Mouse (Mus musculus) intestine, embryonic 15.5 days (tissue): ENCODE data around the gene Pmpcb. TPM values are rescaled to one million over a fixed set of nuclear protein-coding genes. Genes with fewer than 3 reads are reported as not detected.

Source experiments
- ATAC-seq: fragments of 200-750 bp; cut with Nextera tagmentation; 2 replicates; pipeline ENCODE4 v1.8.0; 2017; ENCODE audit warnings: moderate TSS enrichment, moderate library complexity
- H3K27ac ChIP-seq: fragments of 300-500 bp; sonication (generic); 2 replicates; pipeline ENCODE4 v1.5.1; 2015; ENCODE audit warnings: mild to moderate bottlenecking, inconsistent platforms
- H3K27me3 ChIP-seq: fragments of 300-500 bp; sonication (generic); replicated peaks from 2 replicates; pipeline ENCODE4 v1.6.1; 2015; ENCODE audit warnings: inconsistent platforms
- H3K36me3 ChIP-seq: fragments of 300-500 bp; sonication (generic); 2 replicates; pipeline ENCODE4 v1.6.1; 2015; ENCODE audit warnings: inconsistent platforms
- H3K4me1 ChIP-seq: fragments of 300-500 bp; sonication (generic); replicated peaks from 2 replicates; pipeline ENCODE4 v1.6.1; 2015; ENCODE audit warnings: inconsistent platforms
- H3K4me2 ChIP-seq: fragments of 300-500 bp; sonication (generic); replicated peaks from 2 replicates; pipeline ENCODE4 v1.6.1; 2015; ENCODE audit warnings: mild to moderate bottlenecking, inconsistent platforms
- H3K4me3 ChIP-seq: fragments of 300-500 bp; sonication (generic); replicated peaks from 2 replicates; pipeline ENCODE4 v1.5.1; 2015; ENCODE audit warnings: inconsistent platforms
- H3K9ac ChIP-seq: fragments of 300-500 bp; sonication (generic); 2 replicates; pipeline ENCODE4 v1.6.1; 2015; ENCODE audit warnings: inconsistent platforms
- H3K9me3 ChIP-seq: fragments of 300-500 bp; sonication (generic); 2 replicates; pipeline ENCODE4 v1.6.1; 2016; ENCODE audit warnings: inconsistent platforms
- WGBS: fragments of 180-500 bp; shearing (Covaris S2); methylation state at CpG from one replicate; pipeline ENCODE4 v1.1.7; 2015; 5-methylcytosine and 5-hydroxymethylcytosine counted together
- polyA plus RNA-seq: library from polyadenylated mRNA; unstranded; fragments of >200 nt; fragmentation: Nextera tagmentation; extraction: Ambion mirVana; gene quantifications from 2 replicates; pipeline ENCODE4 v1.2.1, GENCODE M21; 2015

The Pmpcb gene
- polyA plus RNA-seq, 1 experiment from 2014 or later: 88.8 TPM

GRCm38 (mm10) chr5:21785776-21786175 lies 48.8 kb downstream of the Pmpcb start:
- peaks cover 6% of the 10 kb centered on the region; the same call in 1 of the 2 replicates for H3K4me1 ChIP-seq
- no peaks in the 10 kb centered on the region for H3K27me3 ChIP-seq
- no peak overlapping the region for H3K4me3 ChIP-seq
- no peak for ATAC-seq
- H3K9ac ChIP-seq: no peak overlapping the region
- no peaks in the 10 kb centered on the region for H3K9me3 ChIP-seq
- peaks cover 18% of the 10 kb centered on the region for H3K36me3 ChIP-seq
- 72% methylated on average over 7 of the region's 7 CpGs for WGBS
- no peak overlapping the region for H3K27ac ChIP-seq
- no peak overlapping the region for H3K4me2 ChIP-seq

- Histone ChIP-seq H3K27me3 (no peaks in the 10 kb centered on the region), H3K9ac (peak overlapping the region; percentile 92), H3K4me2 (peak overlapping the region; percentile 65), H3K9me3 (no peaks in the 10 kb centered on the region), H3K4me3 (peak overlapping the region; percentile 85), H3K4me1 (peaks cover 6% of the 10 kb centered on the region; the same call in 1 of the 2 replicates), H3K36me3 (peaks cover 10% of the 10 kb centered on the region), H3K27ac (peak overlapping the region; percentile 84)
- WGBS: 2% methylated on average over 51 of the region's 51 CpGs
- ATAC-seq: peak; percentile 86
These were observed 49.6 kb downstream of the Pmpcb start for GRCm38 (mm10) chr5:21786258-21787185.

- Histone ChIP-seq H3K4me3 (peak overlapping the region; percentile 85), H3K9ac (peak overlapping the region; percentile 92), H3K4me2 (peak overlapping the region; percentile 65), H3K9me3 (no peaks in the 10 kb centered on the region), H3K36me3 (peaks cover 3% of the 10 kb centered on the region), H3K4me1 (peaks cover 6% of the 10 kb centered on the region; the same call in 1 of the 2 replicates), H3K27ac (0 out of 2 replicates have a peak overlapping the region, but pooled peaks have one; percentile 84), H3K27me3 (no peaks in the 10 kb centered on the region)
- no peak for ATAC-seq
- 35% methylated on average over 11 of the region's 11 CpGs for WGBS
These were observed 50.5 kb downstream of the Pmpcb start for GRCm38 (mm10) chr5:21787186-21788105.

- ATAC-seq: no peak
- no peak overlapping the region for H3K27ac ChIP-seq
- no peaks in the 10 kb centered on the region for H3K36me3 ChIP-seq
- no peaks in the 10 kb centered on the region for H3K9me3 ChIP-seq
- H3K4me3 ChIP-seq: no peak overlapping the region
- peaks cover 6% of the 10 kb centered on the region; the same call in 1 of the 2 replicates for H3K4me1 ChIP-seq
- no peak overlapping the region for H3K9ac ChIP-seq
- WGBS: 64% methylated on average over 5 of the region's 5 CpGs
- no peaks in the 10 kb centered on the region for H3K27me3 ChIP-seq
- H3K4me2 ChIP-seq: no peak overlapping the region
These were observed 52.1 kb downstream of the Pmpcb start for GRCm38 (mm10) chr5:21789061-21789460.

- 0 out of 2 replicates have a peak, but pooled peaks cover 11% of the 10 kb centered on the region for H3K36me3 ChIP-seq
- H3K4me3 ChIP-seq: no peak overlapping the region
- no peak overlapping the region for H3K27ac ChIP-seq
- no peak for ATAC-seq
- no peaks in the 10 kb centered on the region for H3K9me3 ChIP-seq
- H3K27me3 ChIP-seq: no peaks in the 10 kb centered on the region
- peaks cover 6% of the 10 kb centered on the region; the same call in 1 of the 2 replicates for H3K4me1 ChIP-seq
- no peak overlapping the region for H3K4me2 ChIP-seq
- H3K9ac ChIP-seq: no peak overlapping the region
These were observed 55.2 kb downstream of the Pmpcb start for GRCm38 (mm10) chr5:21792166-21792565.

- H3K9me3 ChIP-seq: no peaks in the 10 kb centered on the region
- no peaks in the 10 kb centered on the region for H3K4me1 ChIP-seq
- peaks cover 18% of the 10 kb centered on the region for H3K36me3 ChIP-seq
- WGBS: 92% methylated on average over 9 of the region's 9 CpGs
- ATAC-seq: no peak
- H3K27me3 ChIP-seq: no peaks in the 10 kb centered on the region
- H3K9ac ChIP-seq: no peak overlapping the region
- H3K27ac ChIP-seq: no peak overlapping the region
- no peak overlapping the region for H3K4me2 ChIP-seq
- H3K4me3 ChIP-seq: no peak overlapping the region
These were observed 66.0 kb downstream of the Pmpcb start for GRCm38 (mm10) chr5:21802907-21803306.

- Histone ChIP-seq H3K4me2 (no peak overlapping the region), H3K27ac (no peak overlapping the region), H3K36me3 (peaks cover 18% of the 10 kb centered on the region), H3K27me3 (no peaks in the 10 kb centered on the region), H3K4me1 (no peaks in the 10 kb centered on the region), H3K4me3 (no peak overlapping the region), H3K9ac (no peak overlapping the region), H3K9me3 (no peaks in the 10 kb centered on the region)
- WGBS: 95% methylated on average over 12 of the region's 12 CpGs
- no peak for ATAC-seq
These were observed 66.8 kb downstream of the Pmpcb start for GRCm38 (mm10) chr5:21803691-21804188.

- Histone ChIP-seq H3K9ac (no peak overlapping the region), H3K27me3 (no peaks in the 10 kb centered on the region), H3K9me3 (no peaks in the 10 kb centered on the region), H3K27ac (no peak overlapping the region), H3K36me3 (peaks cover 12% of the 10 kb centered on the region; the same call in 1 of the 2 replicates), H3K4me1 (no peaks in the 10 kb centered on the region), H3K4me3 (no peak overlapping the region), H3K4me2 (no peak overlapping the region)
- WGBS: 79% methylated on average over 4 of the region's 4 CpGs
- no peak for ATAC-seq
These were observed 67.9 kb downstream of the Pmpcb start for GRCm38 (mm10) chr5:21804837-21805236.

Other genes starting within 250 kb of the Pmpcb start
- 38.2 and 43.3 TPM in 2 replicates for gene Lrrc17, start 193.6 kb upstream of the Pmpcb start, polyA plus RNA-seq
- gene Fbxl13, start 91.5 kb upstream of the Pmpcb start, polyA plus RNA-seq: 0.11 and 0.20 TPM in 2 replicates
- 33.5 and 37.2 TPM in 2 replicates for gene Armc10, start 91.3 kb upstream of the Pmpcb start, polyA plus RNA-seq
- 3.4 TPM in 2 replicates for gene Napepld, start 35.7 kb upstream of the Pmpcb start, polyA plus RNA-seq
- 76.3 and 88.1 TPM in 2 replicates for gene Dnajc2, start 48.1 kb downstream of the Pmpcb start, polyA plus RNA-seq
- 165 and 175 TPM in 2 replicates for gene Psmc2, start 48.1 kb downstream of the Pmpcb start, polyA plus RNA-seq
- gene Slc26a5, start 128.5 kb downstream of the Pmpcb start, polyA plus RNA-seq: not detected in 2 replicates